ENCODE assay signal across 23 mouse cellular contexts in genomic region chrX:68684706-68685105, GRCm38 (mm10). TPM values are rescaled to one million over a fixed set of nuclear protein-coding genes. Genes with fewer than 3 reads are reported as not detected.
DNase-seq lines count a peak whose midpoint lies in the region; ATAC-seq and TF ChIP-seq lines count a peak whose summit lies in the region.
"Had no signal": no experiment of that assay in that cellular context is flagged by ENCODE, and none has a peak within 500 bp of the region (broad histone marks: within the 10 kb centered on the region; RNA-seq: fewer than 3 reads in every experiment).

No protein-coding gene starts in this region.

- no peaks in the 10 kb centered on the region for H3K36me3 ChIP-seq in liver, adult 2 months (ENCODE audit: control insufficient read depth, insufficient read depth, low read length)
- no peaks in the 10 kb centered on the region for H3K36me3 ChIP-seq in liver, embryonic 12.5 days
- H3K36me3 ChIP-seq in intestine, postnatal 0 days (ENCODE audit: control insufficient read depth, insufficient read depth) = no peaks in the 10 kb centered on the region
- H3K36me3 ChIP-seq: embryonic facial prominence, embryonic 10.5 days; embryonic facial prominence, embryonic 13.5 days; forebrain, embryonic 12.5 days; forebrain, embryonic 15.5 days; hindbrain, embryonic 12.5 days; hindbrain, embryonic 15.5 days had no signal

- H3K9ac ChIP-seq in liver, adult 2 months (ENCODE audit: low read depth, low read length) = no peak overlapping the region
- H3K9ac ChIP-seq in liver, embryonic 12.5 days = no peak overlapping the region
- H3K9ac ChIP-seq in intestine, postnatal 0 days (ENCODE audit: low read depth, low read length) = no peak overlapping the region
- H3K9ac ChIP-seq: embryonic facial prominence, embryonic 13.5 days; forebrain, embryonic 12.5 days; forebrain, embryonic 15.5 days; hindbrain, embryonic 12.5 days; hindbrain, embryonic 15.5 days had no signal

- WGBS in liver, adult 2 months = 54% methylated on average over 2 of the region's 2 CpGs
- 72% methylated on average over 2 of the region's 2 CpGs for WGBS in liver, embryonic 12.5 days (ENCODE audit: insufficient replicate concordance)
- WGBS in intestine, postnatal 0 days = 58% methylated on average over 2 of the region's 2 CpGs

- DNase-seq in liver, adult 2 months (ENCODE audit: extremely low read depth, low read depth, low spot score) = peak; percentile 17
- DNase-seq in induced T-regulatory cell, adult 2 months (ENCODE audit: low read depth) = peak; percentile 25
- no peak for DNase-seq in lung, adult 18-20 months
- no peak for DNase-seq in right cerebral cortex, adult 2 months (ENCODE audit: low spot score in 2 of 2)
- DNase-seq in spleen, adult 12 weeks (ENCODE audit: low spot score) = no peak
- DNase-seq: adrenal gland, postnatal 14 days; cerebellum, adult 11 months; cerebellum, adult 2 months; cerebellum, adult 9-11 months; cerebellum, postnatal 25 days; embryo, embryonic 11 days; gastrocnemius, postnatal 36 days; heart, adult 2 months had no signal

- no peak for TF ChIP-seq CTCF in liver, adult 2 months (IDR thresholded peaks at IDR 0.05; ENCODE audit: low read depth, low read length)
- TF ChIP-seq CTCF in intestine, postnatal 0 days (IDR thresholded peaks at IDR 0.05; ENCODE audit: low read depth) = no peak

- H3K4me2 ChIP-seq in liver, embryonic 12.5 days = no peak overlapping the region
- H3K4me2 ChIP-seq in intestine, postnatal 0 days (replicated peaks; ENCODE audit: low read depth) = no peak overlapping the region
- H3K4me2 ChIP-seq: embryonic facial prominence, embryonic 13.5 days; forebrain, embryonic 12.5 days; forebrain, embryonic 15.5 days; heart, embryonic 11.5 days; hindbrain, embryonic 12.5 days; hindbrain, embryonic 15.5 days had no signal

- ATAC-seq in liver, embryonic 12.5 days = no peak
- 0 out of 2 replicates have a peak, but pooled peaks have one; percentile 43 for ATAC-seq in intestine, postnatal 0 days
- ATAC-seq: forebrain, embryonic 15.5 days had no signal

- no peak overlapping the region for H3K27ac ChIP-seq in liver, adult 2 months (replicated peaks; ENCODE audit: insufficient read depth, low read depth, low read length)
- no peak overlapping the region for H3K27ac ChIP-seq in liver, embryonic 12.5 days
- no peak overlapping the region for H3K27ac ChIP-seq in intestine, postnatal 0 days (ENCODE audit: low read depth, low read length)
- H3K27ac ChIP-seq: embryonic facial prominence, embryonic 10.5 days; embryonic facial prominence, embryonic 13.5 days; forebrain, embryonic 12.5 days; forebrain, embryonic 15.5 days; heart, adult 2 months; hindbrain, embryonic 12.5 days; hindbrain, embryonic 15.5 days had no signal

- no peaks in the 10 kb centered on the region for H3K79me2 ChIP-seq in liver, adult 2 months (ENCODE audit: control insufficient read depth, insufficient read depth, low read length)

- H3K9me3 ChIP-seq in liver, embryonic 12.5 days (replicated peaks) = no peaks in the 10 kb centered on the region
- no peaks in the 10 kb centered on the region for H3K9me3 ChIP-seq in intestine, postnatal 0 days (ENCODE audit: control insufficient read depth)
- H3K9me3 ChIP-seq: embryonic facial prominence, embryonic 10.5 days; embryonic facial prominence, embryonic 13.5 days; forebrain, embryonic 12.5 days; forebrain, embryonic 15.5 days; hindbrain, embryonic 12.5 days; hindbrain, embryonic 15.5 days had no signal

- no peak overlapping the region for H3K4me3 ChIP-seq in liver, adult 2 months (ENCODE audit: insufficient read depth, low read depth, low read length)
- no peak overlapping the region for H3K4me3 ChIP-seq in liver, embryonic 12.5 days
- no peak overlapping the region for H3K4me3 ChIP-seq in intestine, postnatal 0 days (ENCODE audit: low read depth, low read length)
- H3K4me3 ChIP-seq: embryonic facial prominence, embryonic 10.5 days; embryonic facial prominence, embryonic 13.5 days; erythroblast, embryonic 14.5 days; forebrain, embryonic 12.5 days; forebrain, embryonic 15.5 days; heart, adult 2 months; hindbrain, embryonic 12.5 days; hindbrain, embryonic 15.5 days had no signal

- TF ChIP-seq POLR2A in liver, adult 2 months (IDR thresholded peaks at IDR 0.05; ENCODE audit: extremely low read depth, insufficient read depth, low read length) = no peak

- no peaks in the 10 kb centered on the region for H3K27me3 ChIP-seq in liver, adult 2 months (ENCODE audit: control insufficient read depth, insufficient read depth, low read length)
- no peaks in the 10 kb centered on the region for H3K27me3 ChIP-seq in liver, embryonic 12.5 days (replicated peaks)
- no peaks in the 10 kb centered on the region for H3K27me3 ChIP-seq in intestine, postnatal 0 days (replicated peaks; ENCODE audit: control insufficient read depth, insufficient read depth, low read length)
- H3K27me3 ChIP-seq: embryonic facial prominence, embryonic 13.5 days; forebrain, embryonic 12.5 days; forebrain, embryonic 15.5 days; hindbrain, embryonic 12.5 days; hindbrain, embryonic 15.5 days had no signal

- H3K4me1 ChIP-seq in liver, adult 2 months (ENCODE audit: control insufficient read depth, insufficient read depth, low read length) = no peaks in the 10 kb centered on the region; the same call in 1 of the 2 replicates
- peaks cover 10% of the 10 kb centered on the region; the same call in 1 of the 2 replicates for H3K4me1 ChIP-seq in liver, embryonic 12.5 days
- H3K4me1 ChIP-seq in intestine, postnatal 0 days (replicated peaks; ENCODE audit: control insufficient read depth, insufficient read depth, low read length) = no peaks in the 10 kb centered on the region
- H3K4me1 ChIP-seq: embryonic facial prominence, embryonic 10.5 days; embryonic facial prominence, embryonic 13.5 days; forebrain, embryonic 12.5 days; forebrain, embryonic 15.5 days; hindbrain, embryonic 12.5 days; hindbrain, embryonic 15.5 days had no signal

RNA-seq across cellular contexts. Expression of gene Fmr1, which starts 6.4 kb away (rescaled TPM):
- 19.9 and 21.1 TPM in 2 replicates for total RNA-seq in liver, adult 2 months (2014; rRNA removed)
- polyA plus RNA-seq in liver, adult 2 months (2012; rRNA removed) = 3.2 and 3.7 TPM in 2 replicates
- 42.4 and 44.2 TPM in 2 replicates for polyA plus RNA-seq in liver, embryonic 12.5 days (2016; fragmentation: Nextera tagmentation; extraction: Ambion mirVana)
- polyA plus RNA-seq in intestine, postnatal 0 days (2015; fragmentation: Nextera tagmentation; extraction: Ambion mirVana) = 21.2 and 22.9 TPM in 2 replicates

Comparison
In these comparisons a context has a peak if more than half of its experiments do, and no peak if none do; other contexts are left out.
1. DNase-seq: peak in liver, adult 2 months (single experiment) and induced T-regulatory cell, adult 2 months (single experiment); none in lung, adult 18-20 months (0 of 2), right cerebral cortex, adult 2 months (0 of 2) and spleen, adult 12 weeks (single experiment).